Mouse (Mus musculus) E14TG2a.4 (cell line): ENCODE results near the gene Syne3.

Experiments
- CTCF ChIP-seq: conservative IDR thresholded peaks from 2 replicates; pipeline ENCODE4 v1.5.1; 2014; ENCODE audit warnings: low read length
- NANOG ChIP-seq: IDR thresholded peaks from 2 replicates; pipeline ENCODE4 v1.6.1; 2014; ENCODE audit warnings: borderline replicate concordance, low read length, mixed read lengths

GRCm38 (mm10) chr12:104890066-104890465 is 119.5 kb downstream of the Syne3 start:
- TF ChIP-seq CTCF (no peak), NANOG (no peak)
